Mouse (Mus musculus) T-helper 17 cell (primary cell): ENCODE data around the gene Apoc1.

ENCODE experiments used
- in situ Hi-C, 2 experiments: fragments of 300-600 bp; cut with MboI, MseI; formaldehyde crosslinking; loops; 1 replicate in 1 of 2; 2 replicates in 1 of 2; pipeline ENCODE4 v1.15.1; 2025; ENCODE audit warnings: high pct_unique_total_duplicates in 2 of 2

Apoc1 gene

DNA sequence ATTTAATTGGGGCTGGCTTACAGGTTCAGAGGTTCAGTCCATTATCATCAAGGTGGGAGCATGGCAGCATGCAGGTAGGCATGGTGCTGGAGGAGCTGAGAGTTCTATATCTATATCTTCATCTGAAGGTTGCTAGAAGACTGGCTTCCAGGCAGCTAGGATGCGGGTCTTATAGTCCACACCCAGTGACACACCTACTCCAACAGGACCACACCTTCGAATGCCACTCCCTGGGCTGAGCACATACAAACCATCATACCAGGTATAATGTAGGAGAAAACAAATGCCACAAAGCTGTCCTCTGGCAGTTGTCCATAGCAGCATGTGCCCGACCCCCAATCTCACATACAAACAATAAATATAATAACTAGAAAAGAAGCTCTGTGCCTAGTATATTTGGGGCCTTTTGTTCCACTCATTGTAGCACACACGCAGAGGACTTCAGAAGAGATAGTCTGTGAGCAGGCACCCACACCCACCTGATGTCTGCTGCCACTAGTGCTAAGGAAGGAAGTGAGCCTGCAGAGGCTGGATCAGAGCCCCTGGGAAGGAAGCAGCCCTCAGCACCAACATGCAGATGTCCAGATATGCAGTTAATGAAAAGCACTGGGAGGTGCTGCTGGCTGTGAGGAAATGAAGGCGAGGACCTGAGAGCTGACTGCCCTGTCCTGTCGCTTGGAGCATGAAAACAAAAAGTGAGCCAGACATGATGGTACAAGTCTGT is 41.2 kb downstream of the Apoc1 start:
- in situ Hi-C loops: no loop called here

DNA sequence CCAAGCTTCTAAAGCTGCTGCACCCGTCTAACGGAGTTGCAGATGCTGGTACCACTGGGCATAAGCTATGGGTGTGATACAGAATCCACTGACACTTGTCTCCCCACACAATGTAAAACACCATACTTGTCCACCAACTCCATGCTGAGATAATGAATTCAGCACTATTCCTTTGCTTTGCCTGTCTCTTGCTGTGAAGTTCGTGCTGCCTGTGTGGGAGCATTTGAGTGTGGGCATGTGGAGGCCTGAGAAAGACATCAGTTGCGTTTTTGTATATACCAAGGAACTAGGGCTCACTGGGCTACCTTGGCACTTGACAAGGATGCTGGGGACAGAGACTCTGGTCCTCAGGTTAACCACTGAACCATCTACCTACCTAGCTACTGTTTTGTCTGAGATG is 51.2 kb downstream of the Apoc1 start:
- in situ Hi-C loops: no loop called here
